Mouse (Mus musculus): ENCODE data around the gene Gm44503.
A peak's percentile ranks its signal among the peaks of the same experiment; 100 is the strongest.

The Gm44503 gene

DNA sequence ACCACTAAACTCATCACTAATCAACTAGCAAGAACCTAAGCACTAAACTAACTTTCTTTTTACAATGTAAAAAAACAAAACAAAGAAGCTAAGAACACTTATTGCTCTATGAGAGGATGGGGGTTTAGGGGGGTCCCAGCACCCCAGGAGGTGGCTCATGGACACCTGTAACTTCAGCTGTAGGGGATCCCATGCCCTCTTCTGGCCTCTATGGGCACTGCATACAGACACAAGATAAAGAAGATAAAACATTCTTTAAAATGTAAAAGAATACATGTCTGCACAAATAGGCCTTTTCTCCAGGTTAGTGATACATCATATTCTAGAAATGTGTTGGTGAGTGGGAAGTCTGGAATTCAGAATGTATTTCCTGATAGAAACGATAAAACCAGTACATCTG lies 74.8 kb downstream of the Gm44503 start:
- no peak for DNase-seq

GRCm38 (mm10) chr9:73039222-73039945 lies 80.7 kb downstream of the Gm44503 start:
- DNase-seq = peak; percentile 97

GRCm38 (mm10) chr9:73040080-73040479 lies 81.4 kb downstream of the Gm44503 start, which contains the start of gene Pigb:
TSS of gene Pigb (minus strand) at chr9:73040378.
- no peak for DNase-seq

DNA sequence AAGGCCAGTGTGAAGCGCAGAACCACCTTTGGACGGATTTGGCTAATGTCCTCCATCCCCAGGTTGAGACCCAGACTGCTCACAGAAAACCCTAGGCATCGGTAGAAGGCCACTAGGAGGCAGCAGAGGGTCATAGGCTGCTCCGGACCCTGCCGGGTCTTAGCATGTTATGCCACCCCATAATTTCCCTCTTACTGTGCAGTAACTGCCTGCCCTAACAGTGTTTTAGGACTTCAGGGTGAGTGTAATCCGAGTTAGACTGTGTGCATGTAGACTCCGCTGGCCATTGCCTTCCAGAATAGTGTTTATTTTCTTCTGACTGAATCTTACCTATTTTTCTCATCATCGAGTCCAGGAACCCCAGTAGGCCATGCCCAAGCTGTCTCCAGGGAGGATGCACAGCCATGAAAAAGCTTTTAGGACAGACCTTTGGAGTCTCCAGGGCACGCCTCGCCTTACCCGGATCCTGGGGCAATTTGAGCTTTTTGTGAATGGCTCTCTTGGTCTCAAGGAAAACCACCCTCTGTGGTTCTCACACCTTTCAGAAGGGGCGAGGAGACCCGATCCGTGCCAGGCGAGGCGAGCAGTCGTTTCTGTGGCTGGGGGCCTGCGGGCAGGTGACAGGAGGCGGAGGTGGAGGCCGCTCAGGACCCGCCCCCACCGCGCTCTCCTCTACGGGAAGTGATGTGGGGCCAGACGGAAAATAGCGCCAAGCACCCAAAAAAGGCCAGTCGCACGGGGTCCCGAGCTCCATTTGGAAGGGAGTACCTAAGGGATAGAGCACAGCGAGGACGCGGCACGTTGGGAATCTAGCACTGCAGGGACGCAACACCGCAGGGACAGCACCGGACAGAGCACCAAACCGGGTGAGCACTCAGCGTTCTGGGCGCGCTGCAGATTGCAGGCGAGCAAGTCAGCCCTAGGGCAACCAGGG lies 85.8 kb downstream of the Gm44503 start, which contains the start of gene Rab27a:
TSS of gene Rab27a (plus strand) at position 709 of the 934 bp plus-strand sequence.
- DNase-seq = peak; percentile 79

DNA sequence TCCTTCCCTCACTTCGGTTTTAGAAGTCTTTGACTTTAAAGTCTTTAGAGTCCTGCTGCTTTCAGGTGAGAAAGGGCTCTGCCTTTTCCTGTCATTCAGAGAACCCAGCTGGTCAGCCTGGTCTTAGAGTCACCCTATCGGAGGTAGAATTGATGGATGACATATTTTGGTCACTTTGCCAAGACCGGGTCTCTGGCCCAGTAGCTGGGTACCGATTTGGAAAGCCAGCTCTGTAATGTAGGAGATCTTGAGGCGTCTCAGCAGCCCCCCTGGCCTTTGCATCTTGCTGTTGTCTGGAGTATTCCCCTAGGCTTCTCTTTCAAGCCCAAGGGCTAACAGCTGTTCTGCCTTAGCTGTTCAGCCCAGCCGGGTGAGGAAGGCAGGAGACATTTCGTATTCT lies 86.6 kb downstream of the Gm44503 start:
- no peak for DNase-seq

DNA sequence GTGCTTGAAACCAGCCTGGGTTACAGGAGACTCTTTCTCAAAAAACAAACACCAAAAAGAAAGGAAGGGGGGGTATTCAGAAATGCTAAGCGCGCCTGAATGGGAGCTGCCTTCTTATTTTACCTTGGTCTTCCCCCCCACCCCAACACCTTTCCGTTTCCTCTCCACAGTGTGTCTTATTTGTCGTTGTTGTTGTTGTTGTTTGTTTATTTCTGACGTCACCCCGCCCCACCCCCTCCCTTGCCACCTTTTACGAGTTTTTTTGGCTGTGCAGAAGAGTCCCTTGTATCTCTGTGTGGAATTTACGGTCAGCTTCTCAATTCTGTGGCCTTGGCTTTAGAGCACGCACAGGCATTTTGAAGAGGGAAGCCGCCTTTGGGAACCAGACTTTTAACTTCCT lies 87.1 kb downstream of the Gm44503 start:
- no peak for DNase-seq

- DNase-seq = no peak
Observed at GRCm38 (mm10) chr9:73047906-73048305, 89.3 kb downstream of the Gm44503 start.

GRCm38 (mm10) chr9:73048927-73049326 lies 90.3 kb downstream of the Gm44503 start:
- no peak for DNase-seq

DNA sequence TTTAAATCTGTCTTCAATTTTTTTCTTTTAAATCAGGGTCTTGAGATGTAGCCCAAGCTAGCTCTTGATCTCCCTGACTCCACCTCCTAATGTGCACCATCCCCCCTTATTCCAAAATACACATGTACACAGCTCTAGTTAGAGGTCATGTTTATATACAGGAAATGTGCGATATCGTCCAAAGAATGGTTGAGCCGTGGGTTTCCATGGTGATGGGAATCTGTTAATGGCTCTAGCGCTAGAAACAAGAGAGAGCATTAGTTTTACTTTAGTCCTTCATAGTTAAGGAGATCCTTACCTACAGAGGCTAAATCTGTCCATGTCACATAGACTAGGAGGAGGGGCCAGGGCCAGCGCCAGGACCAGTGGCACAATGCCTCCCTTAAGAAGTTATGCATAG lies 91.2 kb downstream of the Gm44503 start:
- DNase-seq = no peak

DNA sequence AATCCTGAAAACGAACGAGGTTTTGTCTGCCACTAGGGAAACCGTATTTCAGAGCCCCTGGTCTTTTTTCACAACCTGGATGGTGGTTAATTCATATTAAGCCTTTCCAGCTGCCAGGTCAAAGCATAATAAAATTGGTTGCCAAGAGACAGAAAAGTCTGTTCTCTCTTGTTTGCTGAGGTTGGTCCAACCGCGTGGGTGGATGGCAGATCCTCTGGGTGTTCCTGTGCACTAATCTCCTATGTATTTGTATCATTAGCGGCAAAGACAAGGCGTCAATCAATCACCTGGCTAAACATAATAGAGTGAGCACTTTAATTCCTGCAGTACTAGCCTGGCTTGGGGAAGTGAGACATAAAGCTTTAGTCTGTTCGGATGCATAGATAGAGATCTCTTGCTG lies 92.0 kb downstream of the Gm44503 start:
- DNase-seq = no peak

DNA sequence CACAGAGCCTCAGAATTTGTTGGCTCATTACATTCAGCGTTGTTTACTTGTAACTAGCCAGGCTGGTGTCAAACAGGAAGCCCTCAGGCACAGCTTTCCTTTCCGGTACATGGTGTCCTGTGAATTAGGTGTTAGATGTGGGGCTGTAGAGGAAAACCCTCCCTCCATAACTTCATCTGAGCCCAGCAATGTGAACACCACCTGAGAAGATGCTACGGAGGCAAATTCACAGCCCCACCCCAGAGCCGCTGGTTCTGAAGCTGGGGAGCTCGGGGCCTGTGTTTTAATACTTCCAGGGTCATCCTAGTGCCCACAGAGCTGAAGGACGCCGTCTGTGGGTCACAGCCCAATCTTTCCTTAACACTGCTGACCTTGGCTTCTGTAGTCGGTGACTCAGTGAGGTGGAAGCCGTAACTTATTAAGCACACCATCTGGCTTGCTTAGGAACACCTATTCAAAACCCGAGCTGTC lies 96.8 kb downstream of the Gm44503 start:
- no peak for DNase-seq

DNA sequence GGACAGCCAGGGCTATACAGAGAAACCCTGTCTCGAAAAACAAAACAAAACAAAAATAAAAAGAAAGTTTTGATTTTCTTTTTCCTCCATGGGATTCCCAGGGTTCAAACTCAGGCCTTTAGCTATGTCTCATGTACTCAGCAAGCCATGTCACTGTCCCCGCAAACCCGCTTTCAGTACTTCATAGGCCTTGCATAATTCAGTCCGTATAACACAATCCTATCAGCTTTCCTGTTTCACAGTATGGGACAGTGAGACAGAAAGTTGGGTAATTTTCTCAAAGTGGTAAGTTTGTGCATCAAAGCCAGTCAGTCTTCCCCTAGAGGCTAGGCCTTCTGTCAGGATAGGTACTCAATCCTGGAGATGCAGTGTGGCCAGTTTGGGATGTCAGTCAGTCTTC lies 100.6 kb downstream of the Gm44503 start:
- no peak for DNase-seq

DNA sequence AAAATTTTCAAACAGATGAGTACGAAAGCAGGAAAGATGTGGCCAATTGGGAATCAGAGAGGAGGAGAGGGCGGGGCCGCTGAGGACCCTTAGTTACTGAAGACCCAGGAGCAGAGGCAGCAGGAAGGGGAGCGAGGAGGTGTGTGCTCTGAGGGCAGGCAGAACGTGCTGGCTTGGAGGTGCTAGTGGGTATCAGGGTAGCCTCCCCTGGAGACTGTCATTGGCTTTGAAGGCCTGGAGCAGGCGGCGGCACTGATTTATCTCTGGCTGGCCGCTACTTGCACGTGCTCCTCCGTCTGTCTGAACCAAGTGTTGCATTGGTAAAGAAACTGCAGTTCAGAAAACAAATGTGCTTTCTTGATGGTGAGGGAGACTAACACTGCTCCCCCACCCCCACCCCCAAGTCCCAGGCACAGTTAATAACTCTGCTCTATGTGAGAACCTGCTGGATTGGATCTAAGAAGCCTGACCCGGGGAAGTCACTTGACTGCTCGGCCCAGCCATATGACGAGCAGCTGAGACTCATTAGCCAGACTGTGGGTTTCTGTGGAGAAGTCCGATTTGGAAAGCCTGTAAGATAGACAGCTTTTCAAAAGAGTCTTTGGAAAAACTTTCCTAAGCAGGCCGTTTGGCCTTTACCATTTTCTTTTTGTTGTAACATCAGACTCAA lies 105.1 kb downstream of the Gm44503 start:
- no peak for DNase-seq
